Mouse (Mus musculus) NIH3T3 (cell line): ENCODE data around the gene Asb12.
"Not testable (repeated sequence)": the region's sequence is repeated elsewhere in the genome, so short reads cannot be mapped to it uniquely, and the experiment has no call there.

ENCODE experiments used
- DNase-seq: peaks from one replicate; pipeline ENCODE4 v3.0.0-alpha.2; 2012; ENCODE audit warnings: low read depth

The Asb12 gene

GRCm38 (mm10) chrX:95557887-95558286, at the start of gene Asb12, which contains the start of gene Pfn5:
Gene Asb12 (minus strand): TSS chrX:95557987.
Gene Pfn5 (plus strand): TSS chrX:95558104.
- no peak for DNase-seq

GRCm38 (mm10) chrX:95600609-95601008, 42.8 kb upstream of the Asb12 start:
- DNase-seq: no peak

- DNase-seq: no peak
Measured at GRCm38 (mm10) chrX:95554321-95554720, 3.5 kb downstream of the Asb12 start.

GRCm38 (mm10) chrX:95535493-95535892, 22.3 kb downstream of the Asb12 start:
- DNase-seq: not testable (repeated sequence)

- DNase-seq: no peak
Measured at GRCm38 (mm10) chrX:95525166-95525565, 32.6 kb downstream of the Asb12 start.

GRCm38 (mm10) chrX:95523883-95524282, 33.9 kb downstream of the Asb12 start:
- DNase-seq: no peak

GRCm38 (mm10) chrX:95457166-95457565, 100.6 kb downstream of the Asb12 start:
- peak; percentile 1 for DNase-seq

GRCm38 (mm10) chrX:95445866-95446265, 111.9 kb downstream of the Asb12 start:
- peak; percentile 5 for DNase-seq

- no peak for DNase-seq
Measured at GRCm38 (mm10) chrX:95445141-95445540, 112.6 kb downstream of the Asb12 start.

- peak; percentile 95 for DNase-seq
Measured at GRCm38 (mm10) chrX:95444776-95445111, 113.0 kb downstream of the Asb12 start, which contains the start of gene Amer1. Gene Amer1 (minus strand): TSS chrX:95444872.

GRCm38 (mm10) chrX:95443898-95444775, 113.7 kb downstream of the Asb12 start:
- DNase-seq: peak; percentile 68

- peak; percentile 2 for DNase-seq
Measured at GRCm38 (mm10) chrX:95443390-95443789, 114.4 kb downstream of the Asb12 start.

GRCm38 (mm10) chrX:95442261-95442660, 115.5 kb downstream of the Asb12 start:
- peak; percentile 71 for DNase-seq

- DNase-seq: no peak
Measured at GRCm38 (mm10) chrX:95441290-95441689, 116.5 kb downstream of the Asb12 start.

- DNase-seq: no peak
Measured at GRCm38 (mm10) chrX:95438491-95438890, 119.3 kb downstream of the Asb12 start.

- DNase-seq: peak; percentile 3
Measured at GRCm38 (mm10) chrX:95437236-95437635, 120.6 kb downstream of the Asb12 start.
